Mouse (Mus musculus) layer of hippocampus, adult 2 months (tissue): ENCODE data around the gene Pycard. TPM values are rescaled to one million over a fixed set of nuclear protein-coding genes. Genes with fewer than 3 reads are reported as not detected.
"Not testable (repeated sequence)": the region's sequence is repeated elsewhere in the genome, so short reads cannot be mapped to it uniquely, and the experiment has no call there.

Experiments
- DNase-seq, 2 experiments: peaks; one replicate each; pipeline ENCODE4 v3.0.0; 2022; ENCODE audit warnings: low spot score in 2 of 2
- H3K27ac ChIP-seq: fragments of 200-600 bp; 2 replicates; pipeline ENCODE4 v1.8.1; 2022
- H3K4me3 ChIP-seq: fragments of 200-600 bp; 2 replicates; pipeline ENCODE4 v1.8.1; 2022; ENCODE audit warnings: mild to moderate bottlenecking
- CTCF ChIP-seq: fragments of 200-600 bp; conservative IDR thresholded peaks from 2 replicates; pipeline ENCODE4 v1.8.1; 2022; ENCODE audit warnings: antibody characterized with exemption, mild to moderate bottlenecking, moderate library complexity
- total RNA-seq, 2 experiments: library from RNA; stranded (reverse); gene quantifications; 2 replicates each; pipeline ENCODE4 v1.2.3; 2021

Pycard gene
- total RNA-seq, 2 experiments from 2014 or later, result 1.9 to 3.0 TPM

DNA sequence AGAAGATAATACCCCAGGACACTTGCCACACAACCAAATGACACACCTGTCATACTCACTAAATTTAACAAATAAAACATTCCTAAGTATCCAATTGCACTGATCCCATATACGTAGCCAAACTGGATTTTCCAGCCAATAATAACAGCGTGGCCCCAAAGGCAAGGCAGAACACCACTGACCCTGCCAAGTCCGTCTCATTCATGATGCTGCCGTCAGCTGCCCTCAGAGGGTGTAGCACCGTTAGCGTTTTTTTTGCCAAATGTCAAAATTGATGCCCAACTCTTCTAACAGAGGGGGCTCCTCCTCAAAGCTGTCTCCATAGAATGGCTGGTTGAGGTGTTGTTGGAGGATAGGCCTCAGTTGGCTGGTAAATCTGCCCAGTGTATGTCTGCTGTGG, 23.0 kb upstream of the Pycard start:
- DNase-seq, result no peak
- no peak overlapping the region for H3K27ac ChIP-seq
- no peak overlapping the region for H3K4me3 ChIP-seq
- no peak for TF ChIP-seq CTCF

DNA sequence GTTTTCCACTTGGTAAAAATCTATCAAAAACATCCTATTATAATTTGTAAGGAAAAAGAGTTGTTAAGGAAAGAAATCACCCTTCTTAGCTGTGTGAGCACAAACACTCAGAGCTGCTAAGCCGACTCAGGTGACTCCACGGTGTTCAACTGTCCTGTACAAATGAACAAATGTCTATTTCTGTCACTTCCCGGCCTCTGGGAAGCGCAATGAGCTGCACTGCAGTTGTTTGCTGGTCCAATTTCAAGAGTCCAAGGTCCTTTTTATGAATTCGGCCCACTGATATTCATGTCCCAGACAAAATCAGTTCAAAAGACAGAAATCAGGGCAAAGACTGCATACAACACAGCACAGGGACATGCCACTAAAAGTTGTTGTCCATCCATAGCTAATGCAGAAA, 22.5 kb upstream of the Pycard start:
- not testable (repeated sequence) for DNase-seq, H3K27ac ChIP-seq, H3K4me3 ChIP-seq

GRCm38 (mm10) chr7:128013116-128013515, 19.4 kb upstream of the Pycard start:
- no peak for DNase-seq
- TF ChIP-seq CTCF, result no peak
- Histone ChIP-seq H3K4me3 (no peak overlapping the region), H3K27ac (no peak overlapping the region)

- no peak overlapping the region for H3K4me3 ChIP-seq
- H3K27ac ChIP-seq, result peak overlapping the region; percentile 64; the same call in 1 of the 2 replicates
- no peak for TF ChIP-seq CTCF
- no peak for DNase-seq
Observed at GRCm38 (mm10) chr7:128012136-128012780, 18.6 kb upstream of the Pycard start.

DNA sequence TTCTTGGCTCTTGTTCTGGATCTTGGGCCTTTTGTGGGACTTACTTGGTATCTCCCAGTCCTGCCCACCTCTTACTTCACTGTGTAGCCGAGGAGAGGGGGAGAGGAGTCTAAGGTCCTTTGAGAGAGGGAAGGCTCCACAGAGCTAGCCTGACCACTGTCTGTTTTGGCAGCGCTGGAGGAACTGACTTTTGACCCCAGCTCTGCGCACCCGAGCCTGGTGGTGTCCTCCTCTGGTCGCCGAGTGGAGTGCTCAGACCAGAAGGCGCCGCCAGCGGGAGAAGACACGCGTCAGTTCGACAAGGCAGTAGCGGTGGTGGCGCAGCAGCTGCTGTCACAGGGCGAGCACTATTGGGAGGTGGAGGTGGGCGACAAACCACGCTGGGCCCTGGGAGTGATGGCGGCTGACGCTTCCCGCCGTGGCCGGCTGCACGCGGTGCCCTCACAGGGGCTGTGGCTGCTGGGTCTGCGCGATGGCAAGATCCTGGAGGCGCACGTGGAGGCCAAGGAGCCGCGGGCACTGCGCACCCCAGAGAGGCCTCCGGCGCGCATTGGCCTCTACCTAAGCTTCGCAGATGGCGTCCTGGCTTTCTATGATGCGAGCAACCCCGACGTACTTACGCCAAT, 16.2 kb upstream of the Pycard start:
- no peak overlapping the region for H3K27ac ChIP-seq
- H3K4me3 ChIP-seq, result no peak overlapping the region
- DNase-seq, result no peak
- TF ChIP-seq CTCF, result no peak

- H3K27ac ChIP-seq, result no peak overlapping the region
- no peak overlapping the region for H3K4me3 ChIP-seq
- no peak for DNase-seq
- TF ChIP-seq CTCF, result no peak
Observed at GRCm38 (mm10) chr7:128006193-128006592, 12.5 kb upstream of the Pycard start.

DNA sequence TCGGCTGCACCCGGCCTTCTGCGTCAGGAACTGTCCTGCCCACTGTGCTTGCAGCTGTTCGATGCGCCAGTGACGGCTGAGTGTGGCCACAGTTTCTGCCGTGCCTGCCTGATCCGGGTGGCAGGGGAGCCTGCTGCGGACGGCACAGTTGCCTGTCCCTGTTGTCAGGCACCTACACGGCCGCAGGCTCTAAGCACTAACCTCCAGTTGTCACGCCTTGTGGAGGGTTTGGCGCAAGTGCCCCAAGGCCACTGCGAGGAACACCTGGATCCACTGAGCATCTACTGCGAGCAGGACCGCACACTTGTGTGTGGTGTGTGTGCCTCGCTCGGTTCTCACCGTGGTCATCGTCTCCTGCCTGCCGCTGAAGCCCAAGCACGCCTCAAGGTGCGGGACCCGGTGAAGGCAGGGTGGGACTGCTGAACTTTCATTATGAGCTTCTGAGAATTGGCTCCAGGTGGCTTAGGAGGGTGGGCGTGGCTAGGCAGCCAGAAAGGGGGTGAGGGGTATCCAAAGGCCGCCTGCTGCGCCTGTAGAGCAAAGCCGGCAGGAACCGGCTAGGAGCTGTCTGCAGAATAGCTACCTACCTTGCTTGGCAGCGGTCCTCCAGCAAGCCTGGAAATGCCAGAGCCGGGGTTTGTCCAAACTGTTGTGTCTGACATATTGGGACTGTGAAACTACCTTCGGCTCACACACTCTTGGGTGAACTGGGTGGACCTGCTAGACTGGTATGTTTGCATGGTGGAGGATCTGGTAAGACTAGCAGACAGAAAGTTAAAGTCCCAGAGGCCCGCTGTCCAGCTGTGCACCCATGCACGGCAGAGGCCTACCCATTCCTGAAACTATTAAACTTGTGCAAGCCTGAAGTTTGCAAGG, 11.1 kb upstream of the Pycard start:
- DNase-seq, result no peak
- Histone ChIP-seq H3K27ac (no peak overlapping the region), H3K4me3 (no peak overlapping the region)
- TF ChIP-seq CTCF, result no peak

- no peak for DNase-seq
- no peak for TF ChIP-seq CTCF
- H3K27ac ChIP-seq, result no peak overlapping the region
- H3K4me3 ChIP-seq, result no peak overlapping the region
Observed at GRCm38 (mm10) chr7:128004150-128004486, 10.5 kb upstream of the Pycard start.

DNA sequence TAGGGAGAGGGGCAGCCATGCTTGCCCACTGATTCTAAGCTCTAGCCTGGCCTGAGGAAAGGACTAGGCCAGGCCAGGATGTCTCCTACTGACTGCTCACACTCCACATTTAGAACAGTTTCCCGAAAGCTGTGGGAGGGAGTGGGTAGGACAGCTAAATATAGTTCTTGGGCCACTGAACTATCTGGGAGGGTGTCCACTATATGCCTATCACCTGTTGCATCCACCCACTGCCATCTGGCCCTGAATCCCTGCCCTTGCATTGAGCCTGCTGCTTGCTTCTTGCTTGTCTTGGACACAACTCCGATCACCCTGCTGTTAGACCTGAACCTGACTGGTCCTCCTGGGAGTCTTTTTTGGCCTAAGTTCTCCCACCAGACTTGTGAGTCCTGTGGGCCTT, 10.0 kb upstream of the Pycard start, which contains the start of gene Trim72:
Trim72 (plus strand) TSS at position 262 of the 400 bp plus-strand sequence.
- no peak for DNase-seq
- H3K4me3 ChIP-seq, result no peak within 1 kb of the TSS
- TF ChIP-seq CTCF, result no peak
- H3K27ac ChIP-seq, result no peak within 1 kb of the TSS

DNA sequence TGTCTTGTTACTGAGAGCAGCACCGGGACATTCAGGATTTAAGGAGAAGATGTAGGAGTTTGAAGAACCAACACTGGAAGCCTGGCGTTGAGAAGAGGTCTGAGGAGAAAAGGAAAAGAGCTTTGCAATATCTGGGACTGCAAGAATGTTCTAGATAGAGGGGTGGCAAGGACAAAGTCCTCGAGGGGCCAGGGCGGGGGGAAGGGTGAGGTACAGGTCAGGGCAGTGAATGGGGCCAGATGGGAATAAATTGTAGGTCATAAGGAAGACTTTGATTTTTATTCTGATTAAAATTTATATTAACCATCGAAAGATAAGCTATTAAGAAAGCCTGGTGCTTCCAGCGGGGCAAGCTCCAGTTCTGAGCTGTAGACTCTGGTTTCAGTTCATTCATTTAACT, 9.4 kb upstream of the Pycard start:
- Histone ChIP-seq H3K4me3 (no peak overlapping the region), H3K27ac (no peak overlapping the region)
- TF ChIP-seq CTCF, result no peak
- DNase-seq, result no peak

GRCm38 (mm10) chr7:128000068-128000950, 6.6 kb upstream of the Pycard start:
- Histone ChIP-seq H3K27ac (no peak overlapping the region), H3K4me3 (no peak overlapping the region)
- no peak for TF ChIP-seq CTCF
- DNase-seq, result no peak

DNA sequence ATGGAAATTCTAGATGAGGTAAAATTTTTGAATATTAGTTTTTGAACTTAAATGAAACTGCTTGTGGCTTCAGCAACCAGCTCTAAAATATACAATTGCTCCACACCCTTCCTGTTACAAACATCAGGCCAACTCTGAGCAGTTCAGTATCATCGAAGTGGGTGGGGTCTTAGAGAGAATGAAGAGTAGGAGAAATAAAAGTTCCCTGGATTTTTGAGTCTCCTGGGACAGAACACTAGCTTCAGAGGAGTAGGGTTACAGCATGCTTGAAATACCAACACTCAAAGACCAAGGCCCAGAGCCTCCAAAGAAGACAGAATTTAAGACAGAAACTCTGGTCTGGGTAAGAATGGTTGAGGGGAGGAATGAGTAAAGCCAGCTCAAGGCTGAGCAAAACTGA, 5.8 kb upstream of the Pycard start:
- Histone ChIP-seq H3K4me3 (no peak overlapping the region), H3K27ac (no peak overlapping the region)
- no peak for TF ChIP-seq CTCF
- DNase-seq, result no peak
